Comparison of ENCODE assay signal across 8 mouse cellular contexts in the genomic region with DNA sequence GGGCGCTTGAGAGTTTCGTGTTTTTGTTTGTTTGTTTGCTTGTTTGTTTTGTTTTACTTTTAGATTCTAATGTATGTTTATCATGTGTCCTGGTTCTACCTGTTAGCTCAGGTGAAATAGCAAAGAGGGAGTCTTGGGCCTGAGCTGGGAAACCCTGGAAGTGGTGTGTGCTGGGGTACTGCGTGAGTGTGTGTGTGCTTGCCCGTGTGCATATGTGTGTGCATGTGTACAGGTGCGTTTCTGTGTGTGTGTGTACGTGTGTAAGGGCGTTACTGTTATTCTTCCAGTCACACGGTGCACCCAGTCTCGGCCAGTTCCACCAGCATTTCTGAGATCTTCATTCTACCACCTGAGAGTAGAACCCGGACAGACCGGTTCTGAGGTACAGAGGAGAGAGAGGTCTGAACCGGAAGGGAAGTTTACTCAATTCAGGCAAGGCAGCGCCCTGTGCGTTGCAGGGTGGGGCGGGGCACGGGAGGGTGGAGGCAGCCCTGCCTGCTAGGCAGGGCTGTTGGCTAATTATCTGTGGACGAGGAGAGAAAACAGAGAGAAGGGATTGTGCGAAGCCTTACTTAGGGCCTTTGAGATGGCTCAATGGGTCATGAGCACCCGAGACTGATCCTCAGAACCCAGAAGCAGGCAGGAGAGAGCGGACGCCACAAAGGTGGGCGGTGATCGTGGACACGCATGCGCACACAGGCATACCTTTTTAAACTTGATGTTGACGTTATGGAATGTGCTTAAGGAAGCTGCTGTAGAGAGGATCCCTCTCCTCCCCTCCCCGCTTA. TPM values are rescaled to one million over a fixed set of nuclear protein-coding genes. Genes with fewer than 3 reads are reported as not detected.
DNase-seq lines count a peak whose midpoint lies in the region; ATAC-seq and TF ChIP-seq lines count a peak whose summit lies in the region.

No protein-coding gene starts in this region.

- WGBS in embryonic facial prominence, embryonic 11.5 days: 56% methylated on average over 27 of the region's 27 CpGs
- WGBS in intestine, embryonic 16.5 days: 49% methylated on average over 27 of the region's 27 CpGs
- WGBS in lung, embryonic 14.5 days: 43% methylated on average over 27 of the region's 27 CpGs

- no peak for DNase-seq in layer of hippocampus, adult 2 months (ENCODE audit: low spot score in 2 of 2)
- no peak for DNase-seq in layer of hippocampus, adult 18-20 months (ENCODE audit: low spot score in 2 of 2)
- peak; percentile 47 for DNase-seq in embryonic facial prominence, embryonic 11.5 days (ENCODE audit: low spot score)
- DNase-seq in lung, embryonic 14.5 days: peak; percentile 68
- DNase-seq in splenic B cell, adult 2 months (ENCODE audit: low read depth, low spot score): peak; percentile 28
- DNase-seq in Muller cell, postnatal 12 days (ENCODE audit: inconsistent ontology term): no peak
- no peak for DNase-seq in layer of hippocampus, adult 9-11 months

- H3K27me3 ChIP-seq in embryonic facial prominence, embryonic 11.5 days (ENCODE audit: control insufficient read depth, insufficient read depth, low read length): no peaks in the 10 kb centered on the region
- H3K27me3 ChIP-seq in intestine, embryonic 16.5 days (replicated peaks; ENCODE audit: control insufficient read depth, insufficient read depth, low read length): no peaks in the 10 kb centered on the region
- no peaks in the 10 kb centered on the region for H3K27me3 ChIP-seq in lung, embryonic 14.5 days (ENCODE audit: insufficient read depth, low read length)
- no peaks in the 10 kb centered on the region for H3K27me3 ChIP-seq in splenic B cell, adult 2 months (ENCODE audit: control insufficient read depth, insufficient read depth, low read length, poor library complexity, severe bottlenecking)

- ATAC-seq in embryonic facial prominence, embryonic 11.5 days (replicated peaks; ENCODE audit: insufficient number of reproducible peaks, low FRiP score, low TSS enrichment, low read depth): no peak; the same call in 1 of the 2 replicates
- peak; percentile 99 for ATAC-seq in intestine, embryonic 16.5 days
- peak; percentile 89 for ATAC-seq in lung, embryonic 14.5 days (ENCODE audit: insufficient read depth)

- peak overlapping the region; percentile 22; the same call in 1 of the 2 replicates for H3K4me3 ChIP-seq in layer of hippocampus, adult 2 months
- peak overlapping the region; percentile 17 for H3K4me3 ChIP-seq in embryonic facial prominence, embryonic 11.5 days (ENCODE audit: low read depth, low read length)
- peak overlapping the region; percentile 41 for H3K4me3 ChIP-seq in intestine, embryonic 16.5 days (ENCODE audit: low read length)
- H3K4me3 ChIP-seq in lung, embryonic 14.5 days (ENCODE audit: low read depth, low read length): peak overlapping the region; percentile 32

- no peaks in the 10 kb centered on the region for H3K4me1 ChIP-seq in embryonic facial prominence, embryonic 11.5 days (ENCODE audit: control insufficient read depth, insufficient read depth, low read length)
- no peaks in the 10 kb centered on the region for H3K4me1 ChIP-seq in intestine, embryonic 16.5 days (ENCODE audit: control insufficient read depth, insufficient read depth, low read length)
- 0 out of 2 replicates have a peak, but pooled peaks cover 2% of the 10 kb centered on the region for H3K4me1 ChIP-seq in lung, embryonic 14.5 days (ENCODE audit: insufficient read depth)

- H3K27ac ChIP-seq in layer of hippocampus, adult 2 months: no peak overlapping the region
- no peak overlapping the region for H3K27ac ChIP-seq in embryonic facial prominence, embryonic 11.5 days (replicated peaks; ENCODE audit: low read depth, low read length)
- peak overlapping the region; percentile 78 for H3K27ac ChIP-seq in intestine, embryonic 16.5 days (ENCODE audit: low read length)
- H3K27ac ChIP-seq in lung, embryonic 14.5 days (ENCODE audit: low read depth): peak overlapping the region; percentile 67

- no peaks in the 10 kb centered on the region for H3K36me3 ChIP-seq in embryonic facial prominence, embryonic 11.5 days (replicated peaks; ENCODE audit: control insufficient read depth, insufficient read depth, low read depth, low read length)
- no peaks in the 10 kb centered on the region for H3K36me3 ChIP-seq in intestine, embryonic 16.5 days (ENCODE audit: control insufficient read depth, insufficient read depth, low read length)
- H3K36me3 ChIP-seq in lung, embryonic 14.5 days (ENCODE audit: insufficient read depth): no peaks in the 10 kb centered on the region
- no peaks in the 10 kb centered on the region for H3K36me3 ChIP-seq in splenic B cell, adult 2 months (ENCODE audit: control insufficient read depth, insufficient read depth, low read length, poor library complexity, severe bottlenecking)

- H3K9me3 ChIP-seq in embryonic facial prominence, embryonic 11.5 days (replicated peaks; ENCODE audit: control insufficient read depth, low read length): peaks cover 3% of the 10 kb centered on the region
- no peaks in the 10 kb centered on the region for H3K9me3 ChIP-seq in intestine, embryonic 16.5 days (ENCODE audit: control insufficient read depth, low read length)
- H3K9me3 ChIP-seq in lung, embryonic 14.5 days (ENCODE audit: low read depth, low read length): peaks cover 3% of the 10 kb centered on the region; the same call in 1 of the 2 replicates

- peak overlapping the region; percentile 43 for H3K9ac ChIP-seq in embryonic facial prominence, embryonic 11.5 days (replicated peaks; ENCODE audit: low read length)
- H3K9ac ChIP-seq in intestine, embryonic 16.5 days (ENCODE audit: low read depth, low read length): peak overlapping the region; percentile 56
- peak overlapping the region; percentile 21; the same call in 1 of the 2 replicates for H3K9ac ChIP-seq in lung, embryonic 14.5 days

- no peak for TF ChIP-seq CTCF in layer of hippocampus, adult 2 months (conservative IDR thresholded peaks at IDR 0.05)
- no peak for TF ChIP-seq CTCF in lung, embryonic 14.5 days (IDR thresholded peaks at IDR 0.05; ENCODE audit: low read depth)

- peak overlapping the region; percentile 17 for H3K4me2 ChIP-seq in embryonic facial prominence, embryonic 11.5 days (ENCODE audit: low read depth, low read length)
- peak overlapping the region; percentile 47 for H3K4me2 ChIP-seq in intestine, embryonic 16.5 days (ENCODE audit: low read depth, low read length)
- peak overlapping the region; percentile 51 for H3K4me2 ChIP-seq in lung, embryonic 14.5 days

RNA-seq across cellular contexts. Expression of a gene that starts 25.3 kb away (rescaled TPM):
- total RNA-seq in layer of hippocampus, adult 2 months (2021): 1 to 10 TPM; 6.2 to 7.2 TPM
- 1 to 10 TPM; 6.9 to 7.3 TPM for total RNA-seq in layer of hippocampus, adult 18-20 months (2021)
- 10.7 and 12.3 TPM in 2 replicates for polyA plus RNA-seq in embryonic facial prominence, embryonic 11.5 days (2014; fragmentation: Nextera tagmentation; extraction: Ambion mirVana)
- polyA plus RNA-seq in intestine, embryonic 16.5 days (2015; fragmentation: Nextera tagmentation; extraction: Ambion mirVana): 11.1 and 11.2 TPM in 2 replicates
- polyA plus RNA-seq in lung, embryonic 14.5 days (2014; fragmentation: Nextera tagmentation; extraction: Ambion mirVana): 10.1 and 11.0 TPM in 2 replicates

RNA-seq across cellular contexts. Expression of a gene that starts 40.6 kb away (rescaled TPM):
- 1 to 10 TPM; 5.7 to 6.9 TPM for total RNA-seq in layer of hippocampus, adult 2 months (2021)
- total RNA-seq in layer of hippocampus, adult 18-20 months (2021): 1 to 10 TPM; 4.4 to 5.6 TPM
- 21.1 and 23.1 TPM in 2 replicates for polyA plus RNA-seq in embryonic facial prominence, embryonic 11.5 days (2014; fragmentation: Nextera tagmentation; extraction: Ambion mirVana)
- polyA plus RNA-seq in intestine, embryonic 16.5 days (2015; fragmentation: Nextera tagmentation; extraction: Ambion mirVana): 101 and 108 TPM in 2 replicates
- 83.6 and 91.3 TPM in 2 replicates for polyA plus RNA-seq in lung, embryonic 14.5 days (2014; fragmentation: Nextera tagmentation; extraction: Ambion mirVana)

RNA-seq across cellular contexts. Expression of a gene that starts 57.1 kb away (rescaled TPM):
- total RNA-seq in layer of hippocampus, adult 2 months (2021): not detected
- not detected for total RNA-seq in layer of hippocampus, adult 18-20 months (2021)
- polyA plus RNA-seq in embryonic facial prominence, embryonic 11.5 days (2014; fragmentation: Nextera tagmentation; extraction: Ambion mirVana): not detected in 2 replicates
- polyA plus RNA-seq in intestine, embryonic 16.5 days (2015; fragmentation: Nextera tagmentation; extraction: Ambion mirVana): 0.20 and 0.23 TPM in 2 replicates
- not detected in 2 replicates for polyA plus RNA-seq in lung, embryonic 14.5 days (2014; fragmentation: Nextera tagmentation; extraction: Ambion mirVana)

RNA-seq across cellular contexts. Expression of a gene that starts 59.3 kb away (rescaled TPM):
- total RNA-seq in layer of hippocampus, adult 2 months (2021): 1 to 10 TPM; 4.1 to 5.6 TPM
- 1 to 10 TPM; 3.9 to 7.1 TPM for total RNA-seq in layer of hippocampus, adult 18-20 months (2021)
- polyA plus RNA-seq in embryonic facial prominence, embryonic 11.5 days (2014; fragmentation: Nextera tagmentation; extraction: Ambion mirVana): 2.2 and 3.2 TPM in 2 replicates
- polyA plus RNA-seq in intestine, embryonic 16.5 days (2015; fragmentation: Nextera tagmentation; extraction: Ambion mirVana): 5.3 and 5.6 TPM in 2 replicates
- 2.0 and 3.4 TPM in 2 replicates for polyA plus RNA-seq in lung, embryonic 14.5 days (2014; fragmentation: Nextera tagmentation; extraction: Ambion mirVana)

Comparison
In these comparisons a context has a peak if more than half of its experiments do, and no peak if none do; other contexts are left out.
1. DNase-seq: peak in embryonic facial prominence, embryonic 11.5 days (single experiment), lung, embryonic 14.5 days (single experiment) and splenic B cell, adult 2 months (single experiment); none in layer of hippocampus, adult 2 months (0 of 2), layer of hippocampus, adult 18-20 months (0 of 2), Muller cell, postnatal 12 days (single experiment) and layer of hippocampus, adult 9-11 months (single experiment).
2. H3K27ac ChIP-seq: peak in intestine, embryonic 16.5 days (single experiment) and lung, embryonic 14.5 days (single experiment); none in layer of hippocampus, adult 2 months (single experiment) and embryonic facial prominence, embryonic 11.5 days (single experiment).
3. Peak in every context shown above with its lines, with median percentiles within 50 percentile points of each other: H3K4me3 ChIP-seq, H3K4me2 ChIP-seq and H3K9ac ChIP-seq.